Mouse (Mus musculus) forebrain, embryonic 12.5 days (tissue): ENCODE results near the gene Ddx6. TPM values are rescaled to one million over a fixed set of nuclear protein-coding genes. Genes with fewer than 3 reads are reported as not detected.
"Not testable (repeated sequence)": the region's sequence is repeated elsewhere in the genome, so short reads cannot be mapped to it uniquely, and the experiment has no call there.

Experiments used
- ATAC-seq: fragments of 200-750 bp; cut with Nextera tagmentation; 2 replicates; pipeline ENCODE4 v1.8.0; 2017; ENCODE audit warnings: moderate TSS enrichment; ENCODE audit not compliant: low FRiP score
- H3K27ac ChIP-seq: fragments of 300-500 bp; sonication (generic); 2 replicates; pipeline ENCODE4 v1.5.1; 2016; ENCODE audit warnings: mild to moderate bottlenecking
- H3K27me3 ChIP-seq: fragments of 300-500 bp; sonication (generic); 2 replicates; pipeline ENCODE4 v1.6.1; 2016; ENCODE audit warnings: mild to moderate bottlenecking
- H3K36me3 ChIP-seq: fragments of 300-500 bp; sonication (generic); replicated peaks from 2 replicates; pipeline ENCODE4 v1.6.1; 2016; ENCODE audit warnings: mild to moderate bottlenecking
- H3K4me1 ChIP-seq: fragments of 300-500 bp; sonication (generic); 2 replicates; pipeline ENCODE4 v1.6.1; 2016
- H3K4me2 ChIP-seq: fragments of 300-500 bp; sonication (generic); 2 replicates; pipeline ENCODE4 v1.6.1; 2016; ENCODE audit warnings: mild to moderate bottlenecking, moderate library complexity
- H3K4me3 ChIP-seq: fragments of 300-500 bp; sonication (generic); replicated peaks from 2 replicates; pipeline ENCODE4 v1.5.1; 2016; ENCODE audit warnings: mild to moderate bottlenecking
- H3K9ac ChIP-seq: fragments of 300-500 bp; sonication (generic); 2 replicates; pipeline ENCODE4 v1.6.1; 2016; ENCODE audit warnings: mild to moderate bottlenecking
- H3K9me3 ChIP-seq: fragments of 300-500 bp; sonication (generic); 2 replicates; pipeline ENCODE4 v1.6.1; 2016
- WGBS: fragments of 180-500 bp; shearing (Covaris S2); methylation state at CpG from one replicate; pipeline ENCODE4 v1.1.7; 2016; 5-methylcytosine and 5-hydroxymethylcytosine counted together
- polyA plus RNA-seq: library from polyadenylated mRNA; unstranded; fragments of >200 nt; fragmentation: Nextera tagmentation; extraction: Ambion mirVana; gene quantifications from 2 replicates; pipeline ENCODE4 v1.2.1, GENCODE M21; 2016

Gene Ddx6
- polyA plus RNA-seq, 1 experiment from 2014 or later = 24.4 TPM

DNA sequence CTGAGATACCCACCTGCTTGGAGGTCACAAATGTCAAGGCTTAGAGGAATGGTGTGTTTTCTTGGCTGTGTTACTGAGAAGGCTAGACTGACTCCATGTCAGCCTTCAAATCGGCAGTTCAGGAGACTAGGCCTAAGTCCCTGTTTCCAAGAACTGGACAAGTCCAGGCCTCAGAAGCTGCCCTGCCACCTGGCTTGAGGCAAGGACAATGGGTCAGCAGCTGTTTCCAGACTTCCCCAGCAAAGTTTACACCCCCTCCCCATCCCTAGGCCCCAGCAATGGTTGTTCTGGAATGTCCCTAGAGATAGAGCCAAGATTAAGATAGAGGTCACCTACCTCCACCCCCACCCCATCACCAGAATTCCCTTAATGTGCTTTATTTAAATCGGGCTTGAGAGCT is 7.0 kb upstream of the Ddx6 start:
- no peak overlapping the region for H3K4me2 ChIP-seq
- 96% methylated on average over 2 of the region's 2 CpGs for WGBS
- H3K9ac ChIP-seq = no peak overlapping the region
- no peak overlapping the region for H3K27ac ChIP-seq
- H3K4me1 ChIP-seq = peaks cover 20% of the 10 kb centered on the region
- H3K36me3 ChIP-seq = no peaks in the 10 kb centered on the region
- no peak overlapping the region for H3K4me3 ChIP-seq
- no peaks in the 10 kb centered on the region for H3K27me3 ChIP-seq
- H3K9me3 ChIP-seq = no peaks in the 10 kb centered on the region
- ATAC-seq = no peak

GRCm38 (mm10) chr9:44598899-44599495 is 5.7 kb upstream of the Ddx6 start:
- H3K36me3 ChIP-seq = no peaks in the 10 kb centered on the region
- H3K9ac ChIP-seq = peak overlapping the region; percentile 39; the same call in 1 of the 2 replicates
- H3K4me3 ChIP-seq = peak overlapping the region; percentile 23
- H3K4me1 ChIP-seq = peaks cover 26% of the 10 kb centered on the region
- ATAC-seq = 0 out of 2 replicates have a peak, but pooled peaks have one; percentile 42
- peak overlapping the region; percentile 50 for H3K4me2 ChIP-seq
- peak overlapping the region; percentile 37; the same call in 1 of the 2 replicates for H3K27ac ChIP-seq
- H3K9me3 ChIP-seq = no peaks in the 10 kb centered on the region
- H3K27me3 ChIP-seq = no peaks in the 10 kb centered on the region
- 3% methylated on average over 18 of the region's 18 CpGs for WGBS

- Histone ChIP-seq H3K9me3 (no peaks in the 10 kb centered on the region), H3K4me1 (peaks cover 26% of the 10 kb centered on the region), H3K4me2 (peak overlapping the region; percentile 50; the same call in 1 of the 2 replicates), H3K9ac (0 out of 2 replicates have a peak overlapping the region, but pooled peaks have one; percentile 39), H3K4me3 (no peak overlapping the region), H3K27me3 (no peaks in the 10 kb centered on the region), H3K36me3 (no peaks in the 10 kb centered on the region), H3K27ac (no peak overlapping the region)
- no peak for ATAC-seq
- 20% methylated on average over 4 of the region's 6 CpGs for WGBS
Measured at GRCm38 (mm10) chr9:44599616-44600015, 5.1 kb upstream of the Ddx6 start.

DNA sequence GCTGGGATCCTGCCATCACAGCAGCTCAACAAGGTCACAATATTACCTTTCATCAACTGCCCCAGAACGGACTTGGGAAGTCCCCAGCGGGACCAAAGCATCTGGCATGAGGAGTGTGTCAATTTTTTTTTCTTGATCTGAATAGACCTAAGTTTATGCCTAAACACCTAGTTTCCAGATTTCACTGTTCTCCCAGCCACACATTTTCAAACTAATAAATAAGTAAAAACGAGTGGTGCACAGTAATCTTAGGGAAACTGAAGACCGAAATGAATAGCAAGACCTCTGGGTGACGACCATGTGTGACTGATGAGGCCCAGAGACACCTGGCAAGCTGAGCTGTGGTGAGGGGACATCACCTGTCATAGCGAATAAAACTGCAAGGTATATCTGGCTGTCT is 3.9 kb upstream of the Ddx6 start:
- H3K27ac ChIP-seq = no peak overlapping the region
- H3K4me2 ChIP-seq = no peak overlapping the region
- WGBS = 86% methylated on average over 6 of the region's 6 CpGs
- no peaks in the 10 kb centered on the region for H3K27me3 ChIP-seq
- H3K9me3 ChIP-seq = no peaks in the 10 kb centered on the region
- no peak overlapping the region for H3K9ac ChIP-seq
- H3K36me3 ChIP-seq = no peaks in the 10 kb centered on the region
- H3K4me3 ChIP-seq = no peak overlapping the region
- peaks cover 26% of the 10 kb centered on the region for H3K4me1 ChIP-seq
- no peak for ATAC-seq

DNA sequence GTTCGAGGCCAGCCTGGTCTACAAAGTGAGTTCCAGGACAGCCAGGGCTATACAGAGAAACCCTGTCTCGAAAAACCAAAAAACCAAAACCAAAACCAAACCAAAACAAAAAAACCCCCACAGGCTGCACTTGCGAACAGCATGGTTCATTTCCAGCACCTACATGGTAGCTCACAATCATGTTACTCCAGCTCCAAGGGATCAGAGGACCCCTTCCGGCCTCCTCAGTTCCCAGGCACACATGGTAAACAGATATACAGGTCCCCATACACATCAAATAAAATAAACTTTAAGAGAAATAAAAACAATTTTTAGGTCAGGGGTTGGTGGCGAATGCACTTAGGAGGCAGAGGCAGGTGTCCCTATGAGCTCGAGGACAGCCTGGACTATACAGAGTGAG is 1.9 kb upstream of the Ddx6 start:
- Histone ChIP-seq H3K27ac (peak overlapping the region; percentile 99), H3K9me3 (no peaks in the 10 kb centered on the region), H3K9ac (peak overlapping the region; percentile 100), H3K4me1 (peaks cover 37% of the 10 kb centered on the region), H3K4me2 (peak overlapping the region; percentile 90), H3K4me3 (peak overlapping the region; percentile 88), H3K27me3 (no peaks in the 10 kb centered on the region), H3K36me3 (peaks cover 8% of the 10 kb centered on the region)
- ATAC-seq = no peak
- 71% methylated on average over 6 of the region's 6 CpGs for WGBS

- Histone ChIP-seq H3K27me3 (no peaks in the 10 kb centered on the region), H3K4me3 (peak overlapping the region; percentile 88), H3K9ac (peak overlapping the region; percentile 100), H3K4me1 (peaks cover 40% of the 10 kb centered on the region), H3K9me3 (no peaks in the 10 kb centered on the region), H3K27ac (peak overlapping the region; percentile 99), H3K36me3 (peaks cover 16% of the 10 kb centered on the region), H3K4me2 (peak overlapping the region; percentile 90)
- peak; percentile 59 for ATAC-seq
- WGBS = under 1% methylated on average over 38 of the region's 38 CpGs
Measured at GRCm38 (mm10) chr9:44603454-44604289, 1.0 kb upstream of the Ddx6 start.

GRCm38 (mm10) chr9:44604290-44604778 is 358 bp upstream of the Ddx6 start:
- H3K9me3 ChIP-seq = no peaks in the 10 kb centered on the region
- H3K36me3 ChIP-seq = peaks cover 22% of the 10 kb centered on the region
- H3K9ac ChIP-seq = peak overlapping the region; percentile 100
- H3K27me3 ChIP-seq = no peaks in the 10 kb centered on the region
- peaks cover 37% of the 10 kb centered on the region for H3K4me1 ChIP-seq
- H3K4me3 ChIP-seq = peak overlapping the region; percentile 88
- peak; percentile 69 for ATAC-seq
- H3K4me2 ChIP-seq = peak overlapping the region; percentile 90
- H3K27ac ChIP-seq = peak overlapping the region; percentile 99
- under 1% methylated on average over 46 of the region's 65 CpGs for WGBS

DNA sequence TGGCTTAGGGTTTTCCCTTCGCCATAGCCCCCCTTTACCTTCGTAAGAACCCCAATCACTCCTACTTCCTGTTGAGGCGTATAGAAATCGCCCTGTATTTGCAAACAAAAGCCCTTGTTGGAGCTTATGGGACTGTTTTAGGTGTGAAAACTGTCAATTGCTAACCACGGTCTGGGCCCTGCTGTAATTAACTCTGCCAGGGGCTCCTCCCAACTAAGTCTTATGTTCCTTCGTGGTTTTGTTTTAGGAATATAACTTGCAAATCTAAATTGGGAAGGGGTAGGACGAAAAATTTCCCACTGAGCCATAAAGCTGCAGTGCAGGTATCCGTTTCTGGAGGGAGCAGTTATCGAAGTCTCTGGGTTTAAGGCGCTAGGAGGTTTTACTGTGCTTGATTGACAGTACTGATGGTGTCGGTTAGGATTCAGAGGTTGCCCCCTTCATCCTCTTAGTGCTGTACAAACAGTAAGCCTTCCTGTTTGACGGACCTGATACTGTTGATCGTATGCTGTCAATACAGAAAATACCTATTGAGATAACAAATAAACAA is 999 bp downstream of the Ddx6 start:
- under 1% methylated on average over 13 of the region's 13 CpGs for WGBS
- H3K36me3 ChIP-seq = peaks cover 32% of the 10 kb centered on the region
- no peaks in the 10 kb centered on the region for H3K9me3 ChIP-seq
- peak overlapping the region; percentile 100 for H3K9ac ChIP-seq
- peak overlapping the region; percentile 88 for H3K4me3 ChIP-seq
- peak overlapping the region; percentile 99 for H3K27ac ChIP-seq
- ATAC-seq = no peak
- peaks cover 31% of the 10 kb centered on the region for H3K4me1 ChIP-seq
- H3K4me2 ChIP-seq = peak overlapping the region; percentile 70
- H3K27me3 ChIP-seq = no peaks in the 10 kb centered on the region

DNA sequence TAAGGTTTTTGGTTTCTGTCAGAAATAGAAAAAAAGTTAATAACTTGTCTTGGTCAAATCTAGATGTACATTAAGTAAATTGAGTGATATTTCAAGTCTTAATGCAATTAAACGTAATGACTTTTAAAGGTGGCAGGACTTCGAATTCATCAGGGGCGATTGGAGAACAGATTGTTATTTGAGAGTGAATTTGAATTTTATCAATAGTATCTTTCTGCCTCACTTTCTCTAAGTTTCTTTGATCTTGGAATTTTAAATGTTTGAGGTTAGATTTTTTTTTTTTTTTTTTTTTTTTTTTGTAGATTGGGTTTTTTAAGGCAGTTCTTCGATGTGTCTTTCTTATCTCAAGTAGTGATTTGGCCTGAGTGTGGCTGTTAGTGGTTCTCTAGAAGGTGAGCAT is 2.0 kb downstream of the Ddx6 start:
- 70% methylated on average over 4 of the region's 4 CpGs for whole genome bisulfite sequencing
- ATAC-seq = no peak
- H3K27me3 ChIP-seq = no peaks in the 10 kb centered on the region
- peak overlapping the region; percentile 70 for H3K4me2 ChIP-seq
- no peak overlapping the region for H3K9ac ChIP-seq
- no peak overlapping the region for H3K27ac ChIP-seq
- H3K4me1 ChIP-seq = peaks cover 31% of the 10 kb centered on the region
- no peaks in the 10 kb centered on the region for H3K9me3 ChIP-seq
- H3K4me3 ChIP-seq = peak overlapping the region; percentile 88; the same call in 1 of the 2 replicates
- H3K36me3 ChIP-seq = peaks cover 42% of the 10 kb centered on the region

DNA sequence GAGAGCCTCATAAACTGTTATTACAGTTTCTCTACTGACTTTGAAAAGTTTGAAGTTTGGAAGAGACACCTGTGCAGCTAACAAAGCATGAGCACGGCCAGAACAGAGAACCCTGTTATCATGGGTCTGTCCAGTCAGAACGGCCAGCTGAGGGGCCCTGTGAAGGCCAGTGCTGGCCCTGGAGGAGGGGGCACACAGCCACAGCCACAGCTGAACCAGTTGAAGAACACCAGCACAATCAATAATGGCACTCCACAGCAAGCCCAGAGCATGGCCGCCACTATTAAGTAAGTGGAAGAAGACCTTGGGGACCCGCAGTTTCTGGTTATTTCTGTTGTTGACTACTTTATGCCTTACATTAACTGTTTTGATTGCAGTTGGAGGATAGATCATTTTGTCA is 2.6 kb downstream of the Ddx6 start:
- H3K4me3 ChIP-seq = peak overlapping the region; percentile 19; the same call in 1 of the 2 replicates
- no peak overlapping the region for H3K9ac ChIP-seq
- no peaks in the 10 kb centered on the region for H3K9me3 ChIP-seq
- ATAC-seq = no peak
- no peak overlapping the region for H3K27ac ChIP-seq
- 71% methylated on average over 4 of the region's 4 CpGs for WGBS
- H3K27me3 ChIP-seq = no peaks in the 10 kb centered on the region
- H3K4me1 ChIP-seq = peaks cover 31% of the 10 kb centered on the region
- peak overlapping the region; percentile 41 for H3K4me2 ChIP-seq
- peaks cover 45% of the 10 kb centered on the region for H3K36me3 ChIP-seq

- no peaks in the 10 kb centered on the region for H3K27me3 ChIP-seq
- H3K4me2 ChIP-seq = no peak overlapping the region
- H3K4me3 ChIP-seq = no peak overlapping the region
- 97% methylated on average over 25 of the region's 25 CpGs for WGBS
- no peak overlapping the region for H3K9ac ChIP-seq
- peaks cover 24% of the 10 kb centered on the region for H3K4me1 ChIP-seq
- no peaks in the 10 kb centered on the region for H3K9me3 ChIP-seq
- H3K27ac ChIP-seq = no peak overlapping the region
- peaks cover 76% of the 10 kb centered on the region for H3K36me3 ChIP-seq
- no peak for ATAC-seq
Measured at GRCm38 (mm10) chr9:44610371-44610770, 5.7 kb downstream of the Ddx6 start.

DNA sequence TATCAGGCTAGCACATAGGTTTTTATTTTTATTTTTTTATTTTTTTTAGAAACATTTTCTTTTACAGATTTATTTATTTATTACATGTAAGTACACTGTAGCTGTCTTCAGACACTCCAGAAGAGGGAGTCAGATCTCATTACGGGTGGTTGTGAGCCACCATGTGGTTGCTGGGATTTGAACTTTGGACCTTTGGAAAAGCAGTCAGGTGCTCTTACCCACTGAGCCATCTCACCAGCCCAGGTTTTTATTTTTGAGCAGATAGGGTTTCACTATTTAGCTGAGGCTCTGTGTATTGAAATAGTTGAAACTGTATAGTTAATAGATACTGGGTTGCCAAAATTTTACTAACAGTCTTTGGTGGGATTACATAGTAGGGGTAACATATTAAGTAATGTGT is 8.4 kb downstream of the Ddx6 start:
- H3K36me3 ChIP-seq = peaks cover 91% of the 10 kb centered on the region
- 88% methylated on average over 1 of the region's 1 CpGs for WGBS
- ATAC-seq = not testable (repeated sequence)

More for the DNA sequence above, 8.4 kb downstream of the Ddx6 start:
- H3K4me3 ChIP-seq, H3K4me1 ChIP-seq, H3K9ac ChIP-seq, H3K27me3 ChIP-seq, H3K9me3 ChIP-seq, H3K27ac ChIP-seq, H3K4me2 ChIP-seq: not testable (repeated sequence)
